Mouse (Mus musculus) forelimb bud, embryonic 11.5 days (tissue): Measurements from ENCODE around the gene Fmr1nb.
"Not testable (repeated sequence)": the region's sequence is repeated elsewhere in the genome, so short reads cannot be mapped to it uniquely, and the experiment has no call there.

ENCODE experiments used
- DNase-seq: peaks from one replicate; pipeline ENCODE4 v3.0.0-alpha.2; 2012; ENCODE audit warnings: low read depth, low spot score

The Fmr1nb gene

DNA sequence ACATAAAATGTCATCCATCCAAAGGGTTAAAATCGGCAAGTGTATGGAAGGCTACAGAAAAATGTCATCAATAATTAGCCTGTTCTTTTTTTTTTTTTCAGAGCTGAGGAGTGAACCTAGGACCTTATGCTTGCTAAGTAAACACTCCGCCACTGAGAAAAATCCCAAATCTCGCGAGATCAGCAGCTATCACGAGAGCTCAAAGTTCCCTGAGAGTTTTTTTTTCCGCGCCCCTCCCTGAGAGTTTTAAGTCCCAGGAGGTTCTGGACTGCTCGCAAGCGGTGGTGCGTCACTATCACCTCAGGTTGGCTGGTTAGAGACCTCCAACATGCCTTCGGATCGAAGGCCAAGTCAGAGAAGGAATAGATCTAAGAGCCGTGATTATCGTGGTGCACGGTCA lies at the start of gene Fmr1nb:
Fmr1nb (plus strand) TSS at position 234 of the 400 bp plus-strand sequence.
- no peak for DNase-seq

DNA sequence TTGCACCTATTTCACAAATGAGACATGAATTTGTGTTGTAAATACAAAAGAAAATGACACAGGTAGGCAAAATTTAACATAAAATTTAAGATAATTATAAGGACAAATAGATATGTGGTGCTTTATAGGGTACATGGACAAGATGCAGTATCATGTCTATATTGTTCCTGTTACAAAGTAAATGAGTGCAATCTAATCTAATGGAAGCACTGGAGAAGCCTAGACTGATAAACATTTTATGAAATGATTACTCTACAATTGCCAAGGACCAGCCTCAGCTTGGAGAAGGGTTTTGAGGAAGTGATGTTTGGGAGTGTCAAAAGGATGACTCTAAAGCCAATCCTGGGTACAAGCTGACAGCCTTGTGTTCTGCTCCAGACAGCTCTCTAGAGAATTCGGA lies 24.7 kb upstream of the Fmr1nb start:
- DNase-seq, result no peak

DNA sequence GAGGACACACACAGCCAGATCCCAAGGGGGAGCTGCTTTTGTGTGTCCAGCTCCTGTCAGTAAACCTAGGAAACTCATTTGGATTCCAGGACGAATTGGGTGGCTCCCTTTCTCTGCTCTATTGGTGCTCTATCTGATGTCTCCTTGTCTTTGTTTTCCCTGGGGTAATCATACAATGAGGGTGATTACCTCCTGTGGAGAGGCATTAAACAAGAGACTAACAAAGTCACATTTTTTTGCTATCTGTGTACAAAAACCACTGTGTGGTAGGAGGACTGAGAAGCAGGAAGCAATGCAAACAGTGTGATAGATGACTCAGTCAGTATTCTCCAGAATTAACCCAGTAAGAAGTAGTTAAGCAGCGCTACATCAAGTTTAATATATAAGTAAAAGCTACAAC lies 21.6 kb upstream of the Fmr1nb start:
- no peak for DNase-seq

DNA sequence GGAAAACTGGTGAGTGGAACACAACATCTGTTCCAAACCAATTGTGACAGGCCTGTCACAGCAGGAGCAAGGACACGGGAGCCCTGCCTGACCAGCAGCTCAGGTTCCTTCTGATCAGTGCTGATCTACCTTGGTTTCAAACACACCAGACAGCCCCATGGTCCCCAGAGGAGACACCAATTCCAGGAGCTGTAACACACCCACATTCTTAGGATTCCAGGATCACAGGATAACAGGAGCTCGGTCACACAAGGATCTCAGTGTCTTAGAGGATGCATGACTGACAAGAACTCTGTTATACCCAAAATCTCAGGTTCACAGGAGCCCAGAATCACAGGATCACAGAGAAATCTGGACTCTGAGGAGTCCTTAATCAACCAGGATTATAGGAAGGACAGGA lies 58.8 kb downstream of the Fmr1nb start:
- not testable (repeated sequence) for DNase-seq

DNA sequence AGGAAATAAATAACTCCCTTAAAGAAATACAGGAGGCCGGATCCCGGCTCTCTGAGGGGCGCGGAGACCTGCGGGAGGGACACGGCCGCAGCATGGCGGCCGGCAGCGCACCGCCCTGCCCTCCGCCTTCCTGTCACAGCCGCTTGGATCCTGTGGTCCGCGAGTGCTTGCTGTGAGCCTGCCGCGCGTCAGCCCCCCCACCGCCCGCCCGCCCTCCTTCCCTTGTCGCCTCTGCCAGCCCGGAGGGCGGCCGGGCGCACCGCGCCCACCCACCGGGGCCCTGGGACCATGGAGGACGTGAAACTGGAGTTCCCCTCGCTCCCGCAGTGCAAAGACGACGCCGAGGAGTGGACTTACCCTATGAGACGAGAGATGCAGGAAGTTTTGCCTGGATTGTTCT lies 59.4 kb downstream of the Fmr1nb start, which contains the start of gene Gm14698:
Gm14698 (plus strand) TSS at position 35 of the 400 bp plus-strand sequence.
- not testable (repeated sequence) for DNase-seq

DNA sequence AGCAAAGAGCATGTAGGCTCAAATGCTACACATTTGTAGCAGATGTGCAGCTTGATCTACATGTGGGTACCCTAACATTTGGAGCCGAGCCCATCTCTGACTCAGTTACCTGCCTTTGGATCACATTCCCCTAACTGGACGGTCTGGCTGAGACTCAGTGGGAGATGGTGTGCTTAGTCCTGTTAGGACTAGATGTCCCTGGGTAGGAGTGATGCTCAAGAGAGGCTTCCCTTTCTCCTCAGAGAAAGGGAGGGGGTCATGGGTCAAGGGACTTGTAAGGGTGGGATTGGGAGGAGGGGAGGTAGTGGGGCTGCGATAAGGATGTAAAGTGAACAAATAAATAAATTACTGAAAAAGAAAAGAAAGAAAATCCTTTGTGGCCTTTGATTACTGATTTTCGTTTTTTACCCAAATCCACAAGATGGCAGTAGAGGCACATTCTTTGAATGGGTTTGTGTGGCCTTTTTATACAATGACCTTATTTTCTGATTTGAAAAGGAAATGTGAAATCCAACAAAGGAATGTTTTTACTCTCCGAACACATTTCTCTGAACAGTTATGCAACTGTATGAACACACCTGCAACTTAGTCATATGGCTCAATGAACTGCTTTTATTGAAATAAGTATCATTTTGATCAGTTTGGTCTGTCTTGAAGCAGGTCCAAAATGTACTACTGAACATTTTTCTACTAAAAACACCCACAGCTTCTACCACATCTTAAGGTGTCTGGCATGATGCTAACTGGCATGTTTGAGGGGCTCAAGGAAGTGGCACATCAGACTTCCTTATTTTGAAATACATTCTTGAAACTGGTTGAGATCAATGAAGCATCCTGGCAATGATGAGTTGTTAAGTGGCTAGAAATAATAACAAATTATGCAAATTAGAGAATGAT lies 78.2 kb downstream of the Fmr1nb start:
- DNase-seq, result peak; percentile 35
